ENCODE assay signal across 10 mouse cellular contexts in genomic region chr13:3523459-3523858, GRCm38 (mm10). TPM values are rescaled to one million over a fixed set of nuclear protein-coding genes. Genes with fewer than 3 reads are reported as not detected.
A peak's percentile ranks its signal among the peaks of the same experiment; 100 is the strongest.
DNase-seq lines count a peak whose midpoint lies in the region; ATAC-seq and TF ChIP-seq lines count a peak whose summit lies in the region.
"Had no signal": no experiment of that assay in that cellular context is flagged by ENCODE, and none has a peak within 500 bp of the region (broad histone marks: within the 10 kb centered on the region; RNA-seq: fewer than 3 reads in every experiment).

No protein-coding gene starts in this region.

- H3K9ac ChIP-seq in hindbrain, embryonic 13.5 days: no peak overlapping the region
- H3K9ac ChIP-seq in hindbrain, embryonic 12.5 days: no peak overlapping the region
- no peak overlapping the region for H3K9ac ChIP-seq in hindbrain, postnatal 0 days (replicated peaks; ENCODE audit: low read length)
- H3K9ac ChIP-seq: limb, embryonic 12.5 days had no signal

- 60% methylated on average over 6 of the region's 6 CpGs for WGBS in hindbrain, embryonic 13.5 days
- 59% methylated on average over 6 of the region's 6 CpGs for WGBS in hindbrain, embryonic 12.5 days
- 25% methylated on average over 6 of the region's 6 CpGs for whole genome bisulfite sequencing in hindbrain, postnatal 0 days

- no peaks in the 10 kb centered on the region for H3K9me3 ChIP-seq in hindbrain, embryonic 13.5 days
- no peaks in the 10 kb centered on the region for H3K9me3 ChIP-seq in hindbrain, embryonic 12.5 days (replicated peaks)
- H3K9me3 ChIP-seq in hindbrain, postnatal 0 days (ENCODE audit: low read length): no peaks in the 10 kb centered on the region
- H3K9me3 ChIP-seq: limb, embryonic 12.5 days had no signal

- TF ChIP-seq CTCF in hindbrain, postnatal 0 days (IDR thresholded peaks at IDR 0.05; ENCODE audit: low read depth): no peak

- no peaks in the 10 kb centered on the region for H3K27me3 ChIP-seq in hindbrain, embryonic 13.5 days
- no peaks in the 10 kb centered on the region for H3K27me3 ChIP-seq in hindbrain, embryonic 12.5 days
- no peaks in the 10 kb centered on the region for H3K27me3 ChIP-seq in hindbrain, postnatal 0 days (ENCODE audit: insufficient read depth, low read length)
- H3K27me3 ChIP-seq: limb, embryonic 12.5 days had no signal

- H3K27ac ChIP-seq in hindbrain, embryonic 13.5 days: no peak overlapping the region
- H3K27ac ChIP-seq in hindbrain, embryonic 12.5 days: no peak overlapping the region
- H3K27ac ChIP-seq in hindbrain, postnatal 0 days: no peak overlapping the region
- H3K27ac ChIP-seq: heart, adult 2 months; limb, embryonic 12.5 days had no signal

- H3K36me3 ChIP-seq in hindbrain, embryonic 13.5 days: no peaks in the 10 kb centered on the region
- no peaks in the 10 kb centered on the region for H3K36me3 ChIP-seq in hindbrain, embryonic 12.5 days
- no peaks in the 10 kb centered on the region for H3K36me3 ChIP-seq in hindbrain, postnatal 0 days (ENCODE audit: insufficient read depth, low read length)
- H3K36me3 ChIP-seq: limb, embryonic 12.5 days had no signal

- H3K4me1 ChIP-seq in hindbrain, embryonic 13.5 days (replicated peaks): no peaks in the 10 kb centered on the region; the same call in 1 of the 2 replicates
- no peaks in the 10 kb centered on the region for H3K4me1 ChIP-seq in hindbrain, embryonic 12.5 days
- H3K4me1 ChIP-seq in hindbrain, postnatal 0 days (ENCODE audit: insufficient read depth, low read length): no peaks in the 10 kb centered on the region; the same call in 1 of the 2 replicates
- H3K4me1 ChIP-seq: limb, embryonic 12.5 days had no signal

- H3K4me2 ChIP-seq in hindbrain, embryonic 13.5 days: no peak overlapping the region
- no peak overlapping the region for H3K4me2 ChIP-seq in hindbrain, embryonic 12.5 days (replicated peaks)
- no peak overlapping the region for H3K4me2 ChIP-seq in hindbrain, postnatal 0 days (ENCODE audit: low read depth, low read length)
- H3K4me2 ChIP-seq: limb, embryonic 12.5 days had no signal

- no peak overlapping the region for H3K4me3 ChIP-seq in hindbrain, embryonic 13.5 days
- H3K4me3 ChIP-seq in hindbrain, embryonic 12.5 days: no peak overlapping the region
- no peak overlapping the region for H3K4me3 ChIP-seq in hindbrain, postnatal 0 days (ENCODE audit: low read length)
- H3K4me3 ChIP-seq: heart, adult 2 months; limb, embryonic 12.5 days; myocyte had no signal

- ATAC-seq in hindbrain, embryonic 13.5 days (ENCODE audit: low FRiP score): peak; percentile 62
- no peak for ATAC-seq in hindbrain, embryonic 12.5 days (ENCODE audit: low FRiP score)
- peak; percentile 76 for ATAC-seq in hindbrain, postnatal 0 days
- ATAC-seq in monocyte, adult 5-6 weeks (replicated peaks; ENCODE audit: insufficient number of reproducible peaks, low FRiP score, low TSS enrichment, poor library complexity, severe bottlenecking): peak; percentile 33

- peak; percentile 34 for DNase-seq in right cerebral cortex, postnatal 14 days
- no peak for DNase-seq in right cerebral cortex, adult 2 months (ENCODE audit: low spot score in 2 of 2)
- peak; percentile 65 for DNase-seq in hindbrain, postnatal 0 days (ENCODE audit: low spot score)
- DNase-seq in thymus, postnatal 14 days: no peak

RNA-seq across cellular contexts. Expression of gene Gdi2, which starts 14.4 kb away (rescaled TPM):
- 443 and 449 TPM in 2 replicates for polyA plus RNA-seq in hindbrain, embryonic 13.5 days (2015; fragmentation: Nextera tagmentation; extraction: Ambion mirVana)
- polyA plus RNA-seq in hindbrain, embryonic 12.5 days (2016; fragmentation: Nextera tagmentation; extraction: Ambion mirVana): 426 and 443 TPM in 2 replicates
- 185 and 300 TPM in 2 replicates for total RNA-seq in hindbrain, postnatal 0 days (2014; rRNA removed)
- 396 and 400 TPM in 2 replicates for polyA plus RNA-seq in hindbrain, postnatal 0 days (2015; fragmentation: Nextera tagmentation; extraction: Ambion mirVana)
- total RNA-seq in monocyte, adult 5-6 weeks (2017): 468 to 620 TPM (median 514 TPM) in 3 replicates

Comparison
In these comparisons a context has a peak if more than half of its experiments do, and no peak if none do; other contexts are left out.
1. DNase-seq: peak in right cerebral cortex, postnatal 14 days (single experiment) and hindbrain, postnatal 0 days (single experiment); none in right cerebral cortex, adult 2 months (0 of 2) and thymus, postnatal 14 days (single experiment).